Mouse (Mus musculus) lung, embryonic 14.5 days (tissue): ENCODE data around the gene Plekhg6. TPM values are rescaled to one million over a fixed set of nuclear protein-coding genes. Genes with fewer than 3 reads are reported as not detected.

Source experiments
- ATAC-seq: fragments of 200-750 bp; cut with Nextera tagmentation; 2 replicates; pipeline ENCODE4 v1.8.0; 2017; ENCODE audit warnings: mild to moderate bottlenecking, moderate TSS enrichment, moderate library complexity; ENCODE audit not compliant: insufficient read depth
- DNase-seq: peaks from one replicate; pipeline ENCODE4 v3.0.0-alpha.2; 2015
- H3K27ac ChIP-seq: fragments of 300-500 bp; sonication (generic); 2 replicates; pipeline ENCODE4 v1.5.1; 2014; ENCODE audit warnings: low read depth, mild to moderate bottlenecking, moderate library complexity
- H3K27me3 ChIP-seq: fragments of 300-500 bp; sonication (generic); 2 replicates; pipeline ENCODE4 v1.6.1; 2014; ENCODE audit warnings: low read length, control low read depth; ENCODE audit not compliant: insufficient read depth
- H3K36me3 ChIP-seq: fragments of 300-500 bp; sonication (generic); 2 replicates; pipeline ENCODE4 v1.6.1; 2014; ENCODE audit warnings: control low read depth; ENCODE audit not compliant: insufficient read depth
- H3K4me1 ChIP-seq: fragments of 300-500 bp; sonication (generic); 2 replicates; pipeline ENCODE4 v1.6.1; 2014; ENCODE audit warnings: antibody characterized with exemption, control low read depth; ENCODE audit not compliant: insufficient read depth
- H3K4me2 ChIP-seq: fragments of 300-500 bp; sonication (generic); 2 replicates; pipeline ENCODE4 v1.6.1; 2014; ENCODE audit warnings: mild to moderate bottlenecking
- H3K4me3 ChIP-seq: fragments of 300-500 bp; sonication (generic); 2 replicates; pipeline ENCODE4 v1.5.1; 2014; ENCODE audit warnings: low read depth, low read length
- H3K9ac ChIP-seq: fragments of 300-500 bp; sonication (generic); 2 replicates; pipeline ENCODE4 v1.6.1; 2014
- H3K9me3 ChIP-seq: fragments of 300-500 bp; sonication (generic); 2 replicates; pipeline ENCODE4 v1.6.1; 2016; ENCODE audit warnings: low read depth, low read length, control low read depth
- CTCF ChIP-seq: IDR thresholded peaks from 2 replicates; pipeline ENCODE4 v1.5.1; 2016; ENCODE audit warnings: antibody characterized with exemption, low read depth
- WGBS: fragments of 180-500 bp; shearing (Covaris S2); extraction: QIAGEN DNeasy Blood & Tissue Kit; methylation state at CpG from one replicate; pipeline ENCODE4 v1.1.7; 2014; 5-methylcytosine and 5-hydroxymethylcytosine counted together
- polyA plus RNA-seq: library from polyadenylated mRNA; unstranded; fragments of >200 nt; fragmentation: Nextera tagmentation; extraction: Ambion mirVana; gene quantifications from 2 replicates; pipeline ENCODE4 v1.2.1, GENCODE M21; 2014

Gene Plekhg6
- polyA plus RNA-seq, 1 experiment from 2014 or later: 0.22 TPM

DNA sequence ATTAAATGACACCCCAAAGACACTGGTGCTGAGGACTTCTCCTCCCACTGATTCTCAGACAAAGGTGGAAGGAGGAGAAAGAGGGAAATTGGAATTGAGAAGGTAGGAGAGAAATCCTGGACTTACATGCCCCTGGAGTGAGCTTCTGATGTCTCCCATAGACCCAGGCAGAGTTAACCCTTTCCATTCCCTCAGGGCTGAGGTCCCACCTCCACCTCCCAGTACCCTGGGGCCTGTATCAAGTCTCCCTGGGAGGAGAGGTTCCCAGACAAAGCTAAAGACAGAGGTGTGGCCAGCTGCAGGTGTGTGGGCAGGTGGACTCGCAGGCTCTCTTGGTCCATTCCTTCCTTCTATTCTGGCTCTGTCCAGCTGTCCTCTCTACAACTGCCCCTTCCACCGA lies 1.4 kb upstream of the Plekhg6 start:
- Histone ChIP-seq H3K9ac (no peak overlapping the region), H3K4me2 (no peak overlapping the region), H3K4me1 (peaks cover 9% of the 10 kb centered on the region; the same call in 1 of the 2 replicates), H3K9me3 (no peaks in the 10 kb centered on the region), H3K27me3 (peaks cover 26% of the 10 kb centered on the region), H3K36me3 (no peaks in the 10 kb centered on the region), H3K27ac (no peak overlapping the region), H3K4me3 (no peak overlapping the region)
- ATAC-seq (no peak), DNase-seq (no peak)
- WGBS: 68% methylated on average over 2 of the region's 2 CpGs
- no peak for TF ChIP-seq CTCF

- WGBS: 7% methylated on average over 9 of the region's 9 CpGs
- DNase-seq (peak; percentile 28), ATAC-seq (0 out of 2 replicates have a peak, but pooled peaks have one; percentile 5)
- Histone ChIP-seq H3K4me3 (peak overlapping the region; percentile 37), H3K36me3 (no peaks in the 10 kb centered on the region), H3K27me3 (peaks cover 26% of the 10 kb centered on the region), H3K4me1 (peaks cover 9% of the 10 kb centered on the region; the same call in 1 of the 2 replicates), H3K9me3 (no peaks in the 10 kb centered on the region), H3K27ac (no peak overlapping the region), H3K9ac (no peak overlapping the region), H3K4me2 (peak overlapping the region; percentile 73)
- no peak for TF ChIP-seq CTCF
These were observed 812 bp downstream of the Plekhg6 start for GRCm38 (mm10) chr6:125379781-125380180.

DNA sequence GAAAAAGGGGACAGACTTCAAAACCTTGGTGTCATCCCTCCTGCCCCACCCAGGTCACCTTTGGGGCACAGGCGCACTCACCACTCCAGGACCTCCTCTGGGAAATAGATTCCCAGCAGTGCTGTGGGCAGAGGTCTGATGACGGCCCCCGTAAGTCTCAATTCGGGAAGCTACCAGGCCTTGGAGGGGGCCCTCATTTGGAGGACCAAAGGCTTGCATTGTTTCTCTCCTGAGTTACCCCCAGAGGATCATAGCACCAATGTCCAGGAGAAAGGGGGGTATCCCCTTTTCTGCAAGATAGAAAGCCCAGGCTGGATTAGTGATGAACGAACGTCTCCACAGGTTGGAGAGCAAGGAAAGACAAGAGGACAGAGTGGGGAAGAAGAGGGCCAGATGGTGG lies 2.0 kb downstream of the Plekhg6 start:
- no peak for TF ChIP-seq CTCF
- H3K27me3 ChIP-seq: peaks cover 26% of the 10 kb centered on the region
- H3K27ac ChIP-seq: no peak overlapping the region
- 21% methylated on average over 6 of the region's 6 CpGs for WGBS
- H3K4me3 ChIP-seq: no peak overlapping the region
- no peak overlapping the region for H3K9ac ChIP-seq
- H3K36me3 ChIP-seq: no peaks in the 10 kb centered on the region
- H3K4me1 ChIP-seq: peaks cover 9% of the 10 kb centered on the region; the same call in 1 of the 2 replicates
- ATAC-seq (no peak), DNase-seq (no peak)
- no peak overlapping the region for H3K4me2 ChIP-seq
- no peaks in the 10 kb centered on the region for H3K9me3 ChIP-seq

- ATAC-seq (peak; percentile 52; the same call in 1 of the 2 replicates), DNase-seq (peak; percentile 79)
- Histone ChIP-seq H3K36me3 (no peaks in the 10 kb centered on the region), H3K9ac (no peak overlapping the region), H3K9me3 (no peaks in the 10 kb centered on the region), H3K4me3 (no peak overlapping the region), H3K27me3 (peaks cover 26% of the 10 kb centered on the region), H3K4me1 (peaks cover 9% of the 10 kb centered on the region; the same call in 1 of the 2 replicates), H3K4me2 (peak overlapping the region; percentile 23; the same call in 1 of the 2 replicates), H3K27ac (no peak overlapping the region)
- TF ChIP-seq CTCF: no peak
- WGBS: 37% methylated on average over 16 of the region's 16 CpGs
These were observed 2.8 kb downstream of the Plekhg6 start for GRCm38 (mm10) chr6:125377582-125378451.

GRCm38 (mm10) chr6:125377042-125377441 lies 3.6 kb downstream of the Plekhg6 start:
- ATAC-seq (no peak), DNase-seq (no peak)
- no peaks in the 10 kb centered on the region for H3K36me3 ChIP-seq
- no peak for TF ChIP-seq CTCF
- no peak overlapping the region for H3K9ac ChIP-seq
- peaks cover 26% of the 10 kb centered on the region for H3K27me3 ChIP-seq
- no peaks in the 10 kb centered on the region for H3K9me3 ChIP-seq
- peaks cover 9% of the 10 kb centered on the region; the same call in 1 of the 2 replicates for H3K4me1 ChIP-seq
- H3K4me2 ChIP-seq: no peak overlapping the region
- no peak overlapping the region for H3K27ac ChIP-seq
- WGBS: 56% methylated on average over 6 of the region's 6 CpGs
- no peak overlapping the region for H3K4me3 ChIP-seq

GRCm38 (mm10) chr6:125367758-125368371 lies 12.7 kb downstream of the Plekhg6 start:
- TF ChIP-seq CTCF: no peak
- H3K9me3 ChIP-seq: no peaks in the 10 kb centered on the region
- no peak overlapping the region for H3K4me2 ChIP-seq
- H3K36me3 ChIP-seq: peaks cover 2% of the 10 kb centered on the region; the same call in 1 of the 2 replicates
- H3K27ac ChIP-seq: peak overlapping the region; percentile 19; the same call in 1 of the 2 replicates
- 47% methylated on average over 4 of the region's 4 CpGs for WGBS
- H3K9ac ChIP-seq: no peak overlapping the region
- DNase-seq: peak; percentile 67
- no peak overlapping the region for H3K4me3 ChIP-seq
- peaks cover 5% of the 10 kb centered on the region; the same call in 1 of the 2 replicates for H3K27me3 ChIP-seq
- 0 out of 2 replicates have a peak, but pooled peaks cover 3% of the 10 kb centered on the region for H3K4me1 ChIP-seq
- peak; percentile 45 for ATAC-seq

DNA sequence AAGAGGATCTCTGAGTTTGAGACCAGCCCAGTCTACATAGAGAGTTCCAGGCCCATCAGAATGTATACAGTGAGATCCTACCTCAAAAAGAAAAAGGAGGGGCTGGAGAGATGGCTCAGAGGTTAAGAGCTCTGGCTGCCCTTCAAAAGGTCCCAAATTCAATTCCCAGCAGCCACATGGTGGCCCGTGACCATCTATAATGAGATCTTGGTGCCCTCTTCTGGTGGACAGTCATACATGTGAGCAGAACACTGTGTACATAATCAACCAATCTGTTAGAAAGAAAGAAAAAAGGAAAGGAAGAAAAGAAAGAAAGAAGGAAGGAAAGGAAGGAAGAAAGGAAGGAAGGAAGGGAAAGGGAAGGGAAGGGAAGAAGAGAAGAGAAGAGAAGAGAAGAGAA lies 14.5 kb downstream of the Plekhg6 start:
- H3K27ac ChIP-seq: no peak overlapping the region
- H3K4me1 ChIP-seq: 0 out of 2 replicates have a peak, but pooled peaks cover 3% of the 10 kb centered on the region
- no peak for ATAC-seq
- no peak overlapping the region for H3K4me3 ChIP-seq
- H3K4me2 ChIP-seq: no peak overlapping the region
- TF ChIP-seq CTCF: peak; percentile 42
- H3K9ac ChIP-seq: no peak overlapping the region
- 69% methylated on average over 1 of the region's 1 CpGs for WGBS
- peak; percentile 50 for DNase-seq
- H3K9me3 ChIP-seq: no peaks in the 10 kb centered on the region
- peaks cover 19% of the 10 kb centered on the region for H3K36me3 ChIP-seq
- peaks cover 12% of the 10 kb centered on the region; the same call in 1 of the 2 replicates for H3K27me3 ChIP-seq
